Mouse (Mus musculus): ENCODE data around the gene 2610044O15Rik8. TPM values are rescaled to one million over a fixed set of nuclear protein-coding genes. Genes with fewer than 3 reads are reported as not detected.

The 2610044O15Rik8 gene
- 8.9 to 23.5 TPM (median 23.3 TPM) in 3 replicates for total RNA-seq (2017)

GRCm38 (mm10) chr8:129234027-129234733 lies at the start of gene 2610044O15Rik8:
Gene 2610044O15Rik8, minus strand, starts transcription at chr8:129234406.
- peak; percentile 97 for ATAC-seq (replicated peaks; ENCODE audit: insufficient number of reproducible peaks, low FRiP score, low TSS enrichment, poor library complexity, severe bottlenecking)

DNA sequence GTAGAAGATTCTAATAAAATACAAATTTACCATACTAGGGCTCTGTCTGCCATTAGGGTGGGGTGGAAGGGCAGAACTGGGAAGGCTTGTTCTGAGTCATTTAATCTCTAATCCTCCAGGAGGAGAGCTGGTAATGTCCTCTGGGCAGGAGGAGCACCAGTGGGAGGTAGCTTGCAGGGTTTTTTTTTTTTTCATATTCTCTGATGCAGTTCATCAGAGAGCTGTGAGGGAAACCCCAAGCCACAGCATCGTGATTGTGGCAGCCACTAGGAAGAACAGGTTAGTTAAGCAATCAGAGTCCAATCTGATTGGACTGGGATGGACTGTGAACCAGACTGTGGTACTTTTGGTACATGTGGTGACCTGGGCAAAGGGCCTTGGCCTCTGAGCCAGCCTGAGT lies 31.7 kb upstream of the 2610044O15Rik8 start:
- ATAC-seq (replicated peaks; ENCODE audit: insufficient number of reproducible peaks, low FRiP score, low TSS enrichment, poor library complexity, severe bottlenecking) = no peak

DNA sequence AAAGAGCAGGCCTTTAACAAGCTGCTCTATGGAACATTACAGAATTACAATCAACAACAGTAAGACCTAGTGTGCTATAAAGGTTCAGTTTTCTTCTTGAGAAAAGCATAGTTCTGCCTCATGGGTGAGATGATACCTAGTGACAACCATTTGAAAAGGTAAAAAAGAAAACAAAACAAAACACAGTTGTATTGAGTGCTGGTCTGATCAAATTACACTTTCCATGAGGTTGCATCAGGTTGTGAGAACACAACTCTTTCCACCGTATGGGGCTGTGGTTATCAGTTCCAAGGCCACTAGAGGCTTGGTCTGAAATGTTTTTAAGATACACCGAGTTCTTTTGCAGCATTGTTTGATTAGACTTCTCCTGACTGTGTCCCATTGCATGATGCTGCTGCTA lies 30.1 kb upstream of the 2610044O15Rik8 start:
- no peak for ATAC-seq (replicated peaks; ENCODE audit: insufficient number of reproducible peaks, low FRiP score, low TSS enrichment, poor library complexity, severe bottlenecking)

DNA sequence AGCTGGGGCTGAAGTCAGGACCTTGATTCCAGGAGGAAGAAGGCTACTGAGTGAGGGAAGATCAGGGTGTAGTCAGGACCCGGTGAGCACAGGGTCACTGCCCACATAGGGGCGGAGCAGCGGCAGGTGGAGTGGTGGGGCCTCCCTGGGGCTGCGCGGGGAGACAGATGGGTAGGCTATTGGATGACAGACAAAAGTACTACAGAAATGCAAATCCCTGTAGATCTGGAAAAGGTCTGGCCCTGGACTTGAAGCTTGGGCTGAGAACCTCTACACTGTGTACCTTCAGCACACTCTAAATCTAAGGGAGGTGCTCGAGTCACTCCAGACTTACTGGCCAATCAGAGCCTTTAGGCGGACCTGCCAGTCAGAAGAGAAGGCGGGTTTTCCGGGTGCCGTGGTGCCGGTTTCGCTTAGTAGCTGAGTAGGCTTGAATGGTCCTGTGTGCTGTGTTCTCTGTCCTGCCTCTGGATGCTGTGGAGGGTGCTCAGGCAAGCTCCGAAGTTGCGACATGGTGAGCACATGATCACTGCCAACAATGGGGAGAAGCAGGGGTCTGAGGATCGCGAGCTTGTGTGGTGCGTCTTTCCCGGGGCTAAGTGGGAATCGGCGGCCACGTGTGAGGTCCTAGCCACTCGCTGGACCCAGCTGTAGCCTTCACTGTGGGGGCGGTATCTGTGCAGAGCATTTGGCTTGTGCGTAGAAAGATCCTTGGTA lies 29.2 kb upstream of the 2610044O15Rik8 start:
- ATAC-seq (replicated peaks; ENCODE audit: insufficient number of reproducible peaks, low FRiP score, low TSS enrichment, poor library complexity, severe bottlenecking) = peak; percentile 92

DNA sequence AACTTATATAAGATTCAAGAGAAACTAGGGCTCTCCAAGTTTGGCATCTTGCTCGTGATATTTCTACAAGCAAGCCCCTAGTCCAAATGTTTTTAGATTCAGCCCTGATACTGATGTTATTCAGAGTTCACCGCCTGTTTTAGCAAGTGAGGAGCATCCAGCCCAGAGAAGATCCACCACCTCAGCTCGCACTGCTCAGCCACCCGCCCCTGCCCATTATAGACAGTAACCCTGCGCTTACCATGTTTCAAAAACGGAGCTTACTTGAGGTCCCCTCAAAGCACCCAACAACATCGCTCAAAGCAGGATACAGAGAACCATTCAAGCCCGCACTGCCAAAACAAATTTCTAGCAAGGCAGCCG lies 561 bp downstream of the 2610044O15Rik8 start:
- no peak for ATAC-seq (replicated peaks; ENCODE audit: insufficient number of reproducible peaks, low FRiP score, low TSS enrichment, poor library complexity, severe bottlenecking)

Other genes starting within 250 kb of the 2610044O15Rik8 start
- gene Ccdc7a, start 168.9 kb downstream of the 2610044O15Rik8 start, total RNA-seq (2017) = 0.29 TPM in 1 of 3 replicates, not detected in the others
- not detected in 3 replicates for gene Ccdc7b, start 167.3 kb downstream of the 2610044O15Rik8 start, total RNA-seq (2017)
- gene Gm10999, start 102.7 kb downstream of the 2610044O15Rik8 start, total RNA-seq (2017) = not detected in 3 replicates